Mouse (Mus musculus): Measurements from ENCODE around the gene Gpatch3. TPM values are rescaled to one million over a fixed set of nuclear protein-coding genes. Genes with fewer than 3 reads are reported as not detected.

The Gpatch3 gene
- total RNA-seq, 2 experiments from 2014 or later, result 17.8 to 18.3 TPM

- no peak for ATAC-seq (replicated peaks; ENCODE audit: poor library complexity, severe bottlenecking)
Observed at GRCm38 (mm10) chr4:133615416-133615815, 40.9 kb downstream of the Gpatch3 start.

GRCm38 (mm10) chr4:133617936-133618335 lies 43.4 kb downstream of the Gpatch3 start:
- ATAC-seq (replicated peaks; ENCODE audit: poor library complexity, severe bottlenecking), result no peak

GRCm38 (mm10) chr4:133619473-133620136 lies 45.1 kb downstream of the Gpatch3 start:
- ATAC-seq (replicated peaks; ENCODE audit: poor library complexity, severe bottlenecking), result no peak

- no peak for ATAC-seq (replicated peaks; ENCODE audit: poor library complexity, severe bottlenecking)
Observed at GRCm38 (mm10) chr4:133620668-133621067, 46.1 kb downstream of the Gpatch3 start.

- ATAC-seq (replicated peaks; ENCODE audit: poor library complexity, severe bottlenecking), result 0 out of 2 replicates have a peak, but pooled peaks have one; percentile 26
Observed at GRCm38 (mm10) chr4:133622161-133622695, 47.7 kb downstream of the Gpatch3 start.

- ATAC-seq (replicated peaks; ENCODE audit: poor library complexity, severe bottlenecking), result peak; percentile 63
Observed at GRCm38 (mm10) chr4:133624830-133625229, 50.3 kb downstream of the Gpatch3 start.

- peak; percentile 64 for ATAC-seq (replicated peaks; ENCODE audit: poor library complexity, severe bottlenecking)
Observed at GRCm38 (mm10) chr4:133625621-133626071, 51.1 kb downstream of the Gpatch3 start.

- ATAC-seq (replicated peaks; ENCODE audit: poor library complexity, severe bottlenecking), result no peak
Observed at GRCm38 (mm10) chr4:133626221-133626620, 51.7 kb downstream of the Gpatch3 start.

- no peak for ATAC-seq (replicated peaks; ENCODE audit: poor library complexity, severe bottlenecking)
Observed at GRCm38 (mm10) chr4:133626621-133627020, 52.1 kb downstream of the Gpatch3 start.

GRCm38 (mm10) chr4:133627039-133627438 lies 52.5 kb downstream of the Gpatch3 start:
- no peak for ATAC-seq (replicated peaks; ENCODE audit: poor library complexity, severe bottlenecking)

GRCm38 (mm10) chr4:133628517-133628916 lies 54.0 kb downstream of the Gpatch3 start:
- ATAC-seq (replicated peaks; ENCODE audit: poor library complexity, severe bottlenecking), result no peak

GRCm38 (mm10) chr4:133629191-133629590 lies 54.6 kb downstream of the Gpatch3 start:
- no peak for ATAC-seq (replicated peaks; ENCODE audit: poor library complexity, severe bottlenecking)

- no peak for ATAC-seq (replicated peaks; ENCODE audit: poor library complexity, severe bottlenecking)
Observed at GRCm38 (mm10) chr4:133630326-133630920, 55.9 kb downstream of the Gpatch3 start.

GRCm38 (mm10) chr4:133631071-133631768 lies 56.7 kb downstream of the Gpatch3 start:
- ATAC-seq (replicated peaks; ENCODE audit: poor library complexity, severe bottlenecking), result peak; percentile 70

- ATAC-seq (replicated peaks; ENCODE audit: poor library complexity, severe bottlenecking), result no peak
Observed at GRCm38 (mm10) chr4:133631769-133632411, 57.3 kb downstream of the Gpatch3 start.

GRCm38 (mm10) chr4:133632483-133633327 lies 58.2 kb downstream of the Gpatch3 start:
- ATAC-seq (replicated peaks; ENCODE audit: poor library complexity, severe bottlenecking), result no peak

- ATAC-seq (replicated peaks; ENCODE audit: poor library complexity, severe bottlenecking), result peak; percentile 84
Observed at GRCm38 (mm10) chr4:133633332-133634042, 58.9 kb downstream of the Gpatch3 start.

Measured in granulocyte monocyte progenitor cell, adult 5-6 weeks (primary cell).